Mouse (Mus musculus) cerebellum, postnatal 25 days (tissue): ENCODE data around the gene Tmem178b.
A peak's percentile ranks its signal among the peaks of the same experiment; 100 is the strongest.

Experiments
- DNase-seq, 2 experiments: peaks; one replicate each; pipeline ENCODE4 v3.0.0; 2021; ENCODE audit warnings: mixed read lengths in 2 of 2

The Tmem178b gene

GRCm38 (mm10) chr6:39872901-39873591, at the start of gene Tmem178b:
TSS of gene Tmem178b (plus strand) at chr6:39873271.
- peak; percentile 76 to 77 for DNase-seq

- DNase-seq = no peak
These were observed 44.3 kb upstream of the Tmem178b start for GRCm38 (mm10) chr6:39828736-39829135.

GRCm38 (mm10) chr6:39843698-39844342, 29.3 kb upstream of the Tmem178b start:
- no peak for DNase-seq

- DNase-seq = no peak
These were observed 25.5 kb upstream of the Tmem178b start for GRCm38 (mm10) chr6:39847538-39847937.

GRCm38 (mm10) chr6:39848766-39849165, 24.3 kb upstream of the Tmem178b start:
- no peak for DNase-seq

GRCm38 (mm10) chr6:39849667-39850066, 23.4 kb upstream of the Tmem178b start:
- no peak for DNase-seq

- DNase-seq = peak; percentile 84 to 88
These were observed 2.6 kb upstream of the Tmem178b start for GRCm38 (mm10) chr6:39870271-39871135.

- DNase-seq = peak; percentile 93
These were observed 1.4 kb upstream of the Tmem178b start for GRCm38 (mm10) chr6:39871381-39872305.

- peak in 1 of 2 experiments; percentile 68 for DNase-seq
These were observed 668 bp upstream of the Tmem178b start for GRCm38 (mm10) chr6:39872306-39872900.

GRCm38 (mm10) chr6:39875186-39875585, 2.1 kb downstream of the Tmem178b start:
- DNase-seq = peak in 1 of 2 experiments; percentile 10

- no peak for DNase-seq
These were observed 3.4 kb downstream of the Tmem178b start for GRCm38 (mm10) chr6:39876444-39876843.

- no peak for DNase-seq
These were observed 17.7 kb downstream of the Tmem178b start for GRCm38 (mm10) chr6:39890811-39891210.

GRCm38 (mm10) chr6:39896500-39896899, 23.4 kb downstream of the Tmem178b start:
- DNase-seq = no peak

- no peak for DNase-seq
These were observed 26.2 kb downstream of the Tmem178b start for GRCm38 (mm10) chr6:39899231-39899630.

- DNase-seq = no peak
These were observed 30.2 kb downstream of the Tmem178b start for GRCm38 (mm10) chr6:39903220-39903773.

- DNase-seq = no peak
These were observed 30.8 kb downstream of the Tmem178b start for GRCm38 (mm10) chr6:39903845-39904244.

GRCm38 (mm10) chr6:39914956-39915355, 41.9 kb downstream of the Tmem178b start:
- DNase-seq = peak in 1 of 2 experiments; percentile 45

- peak; percentile 37 to 53 for DNase-seq
These were observed 42.7 kb downstream of the Tmem178b start for GRCm38 (mm10) chr6:39915636-39916281.

GRCm38 (mm10) chr6:39916514-39916913, 43.4 kb downstream of the Tmem178b start:
- no peak for DNase-seq

GRCm38 (mm10) chr6:39917242-39917641, 44.2 kb downstream of the Tmem178b start:
- no peak for DNase-seq

GRCm38 (mm10) chr6:39917729-39918128, 44.7 kb downstream of the Tmem178b start:
- no peak for DNase-seq
